Mouse (Mus musculus) ES-Bruce4 (cell line): ENCODE measurements around the gene Fam71a. TPM values are rescaled to one million over a fixed set of nuclear protein-coding genes. Genes with fewer than 3 reads are reported as not detected.
A peak's percentile ranks its signal among the peaks of the same experiment; 100 is the strongest.

Experiments used
- H3K27ac ChIP-seq: 2 replicates; pipeline ENCODE4 v1.5.1; 2012; ENCODE audit warnings: low read length, inconsistent platforms; ENCODE audit not compliant: insufficient read depth
- H3K27me3 ChIP-seq: 2 replicates; pipeline ENCODE4 v1.6.1; 2012; ENCODE audit warnings: mild to moderate bottlenecking, low read length, inconsistent platforms; ENCODE audit not compliant: control insufficient read depth, poor library complexity, insufficient read depth, severe bottlenecking
- H3K36me3 ChIP-seq: 2 replicates; pipeline ENCODE4 v1.6.1; 2012; ENCODE audit warnings: inconsistent platforms, mild to moderate bottlenecking, low read length, moderate library complexity; ENCODE audit not compliant: control insufficient read depth, poor library complexity, insufficient read depth, severe bottlenecking
- H3K4me1 ChIP-seq: one replicate; pipeline ENCODE4 v1.8.1; 2011; ENCODE audit warnings: low read length; ENCODE audit not compliant: control insufficient read depth, insufficient read depth
- H3K4me3 ChIP-seq: 2 replicates; pipeline ENCODE4 v1.5.1; 2011; ENCODE audit warnings: low read depth, mild to moderate bottlenecking, low read length
- H3K9ac ChIP-seq: 2 replicates; pipeline ENCODE4 v1.6.1; 2012; ENCODE audit warnings: low read depth, mild to moderate bottlenecking, inconsistent platforms; ENCODE audit not compliant: poor library complexity, severe bottlenecking
- H3K9me3 ChIP-seq: replicated peaks from 2 replicates; pipeline ENCODE4 v1.6.1; 2012; ENCODE audit warnings: mild to moderate bottlenecking, low read length, inconsistent platforms; ENCODE audit not compliant: control insufficient read depth, poor library complexity, insufficient read depth, severe bottlenecking
- CTCF ChIP-seq: IDR thresholded peaks from one replicate; pipeline ENCODE4 v1.8.1; 2011; ENCODE audit warnings: low read depth, low read length
- EP300 ChIP-seq: IDR thresholded peaks from 2 replicates; pipeline ENCODE4 v1.6.1; 2011; ENCODE audit warnings: low read depth, low read length; ENCODE audit not compliant: insufficient read depth
- POLR2A ChIP-seq: IDR thresholded peaks from one replicate; pipeline ENCODE4 v1.8.1; 2011; ENCODE audit warnings: low read length; ENCODE audit not compliant: insufficient read depth
- polyA plus RNA-seq: library from polyadenylated mRNA; stranded (reverse); fragments of >200 nt; gene quantifications from 2 replicates; pipeline ENCODE4 v1.2.4, GENCODE M21; 2011; ENCODE audit warnings: low read depth; ENCODE audit not compliant: missing spikeins, insufficient read depth, insufficient read length

Fam71a gene
- not detected in 2 replicates for polyA plus RNA-seq

- H3K36me3 ChIP-seq: no peaks in the 10 kb centered on the region
- no peaks in the 10 kb centered on the region for H3K9me3 ChIP-seq
- no peaks in the 10 kb centered on the region for H3K4me1 ChIP-seq
- no peak within 1 kb of the TSS for H3K27ac ChIP-seq
- H3K27me3 ChIP-seq: no peaks in the 10 kb centered on the region
- H3K4me3 ChIP-seq: no peak within 1 kb of the TSS
- TF ChIP-seq CTCF: no peak
- TF ChIP-seq POLR2A: no peak
- TF ChIP-seq EP300: no peak
- no peak within 1 kb of the TSS for H3K9ac ChIP-seq
Measured at GRCm38 (mm10) chr1:191164717-191165116, at the start of gene Fam71a. Gene Fam71a, minus strand, starts transcription at chr1:191164817.

DNA sequence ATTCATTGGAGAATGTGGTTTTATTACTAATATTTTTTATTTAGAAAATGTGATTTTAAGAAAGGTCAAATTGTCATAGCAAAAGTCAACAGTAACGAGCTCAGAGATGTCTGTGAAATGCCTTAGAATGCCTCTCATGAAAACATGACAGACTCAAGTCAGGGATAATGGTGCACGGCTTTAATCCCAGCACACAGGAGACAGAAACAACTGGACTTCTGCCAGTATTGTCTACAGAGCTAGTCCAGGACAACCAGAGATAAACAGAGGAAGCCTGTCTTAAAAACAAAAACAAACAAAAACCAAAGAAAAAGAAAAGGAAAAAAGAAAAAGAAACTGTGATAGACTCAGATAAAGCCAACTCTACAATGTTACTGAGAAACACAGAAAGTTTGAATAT, 46.5 kb upstream of the Fam71a start:
- H3K27ac ChIP-seq: no peak overlapping the region
- no peaks in the 10 kb centered on the region for H3K36me3 ChIP-seq
- no peaks in the 10 kb centered on the region for H3K9me3 ChIP-seq
- no peak overlapping the region for H3K9ac ChIP-seq
- TF ChIP-seq POLR2A: no peak
- no peak overlapping the region for H3K4me3 ChIP-seq
- no peaks in the 10 kb centered on the region for H3K4me1 ChIP-seq
- no peaks in the 10 kb centered on the region for H3K27me3 ChIP-seq

DNA sequence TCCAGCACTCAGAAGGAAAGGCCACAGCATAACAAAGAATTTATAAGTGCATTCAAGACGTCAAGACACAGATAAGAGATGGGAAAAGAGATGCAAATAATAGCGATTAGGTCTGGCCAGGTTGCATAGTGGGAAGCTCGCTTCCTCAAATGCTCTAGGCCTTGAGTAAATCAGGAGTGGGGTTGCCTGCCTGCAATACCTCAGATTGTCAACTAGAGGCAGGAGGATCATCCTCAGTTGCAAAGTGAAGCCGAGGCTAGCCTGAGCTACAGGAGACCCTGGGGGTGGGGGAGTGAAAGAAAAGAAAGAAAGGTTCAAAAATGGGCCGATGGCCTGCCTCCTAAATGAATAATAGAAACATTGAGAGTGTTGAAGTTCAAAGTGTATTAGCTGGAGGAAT, 41.2 kb upstream of the Fam71a start:
- Histone ChIP-seq H3K27me3 (no peaks in the 10 kb centered on the region), H3K27ac (no peak overlapping the region), H3K9ac (no peak overlapping the region), H3K9me3 (no peaks in the 10 kb centered on the region), H3K4me1 (no peaks in the 10 kb centered on the region), H3K4me3 (no peak overlapping the region), H3K36me3 (no peaks in the 10 kb centered on the region)
- TF ChIP-seq EP300 (no peak), CTCF (no peak), POLR2A (no peak)

DNA sequence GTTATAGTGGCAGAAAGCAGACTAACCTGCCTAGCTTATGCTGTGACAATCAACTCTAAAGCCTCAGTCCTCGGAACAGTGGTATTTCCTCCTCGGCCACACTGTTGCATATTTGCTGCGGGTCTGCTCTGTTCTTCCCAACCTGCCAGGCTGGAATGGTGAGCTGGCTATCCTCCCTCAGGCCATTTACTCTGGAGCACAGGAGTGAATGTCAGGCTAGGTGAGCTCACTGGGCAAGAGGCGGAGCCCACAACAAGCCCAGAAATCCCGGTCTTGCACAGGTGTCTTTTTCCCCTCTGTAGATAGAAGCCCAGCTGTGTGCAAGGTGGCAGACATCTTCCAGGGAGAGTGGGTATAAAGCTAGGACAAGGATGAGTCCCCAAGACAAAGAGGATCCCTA, 40.3 kb upstream of the Fam71a start:
- no peak overlapping the region for H3K27ac ChIP-seq
- H3K9ac ChIP-seq: no peak overlapping the region
- H3K4me1 ChIP-seq: no peaks in the 10 kb centered on the region
- no peak overlapping the region for H3K4me3 ChIP-seq
- TF ChIP-seq EP300 (no peak), CTCF (no peak), POLR2A (no peak)
- H3K9me3 ChIP-seq: no peaks in the 10 kb centered on the region
- no peaks in the 10 kb centered on the region for H3K27me3 ChIP-seq
- H3K36me3 ChIP-seq: no peaks in the 10 kb centered on the region

DNA sequence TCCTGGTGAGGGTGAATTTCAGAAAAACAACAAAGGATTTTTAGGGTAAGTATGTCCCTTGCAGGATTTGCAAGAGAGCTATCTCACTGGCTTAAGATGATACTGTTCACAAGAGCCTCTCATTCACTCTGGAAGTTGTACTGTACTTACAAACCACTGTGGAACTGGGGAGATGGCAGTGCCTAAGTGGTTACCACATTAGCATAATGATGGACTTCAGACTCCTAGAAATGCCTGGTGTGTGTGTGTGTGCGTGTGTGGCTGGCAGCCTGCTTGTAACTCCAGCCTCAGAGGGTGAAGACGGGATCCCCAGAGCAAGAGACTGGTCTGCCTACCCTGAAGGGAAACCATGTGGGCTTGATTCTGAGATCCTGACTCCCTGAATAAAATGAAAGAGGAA, 38.9 kb upstream of the Fam71a start:
- no peak overlapping the region for H3K9ac ChIP-seq
- no peak for TF ChIP-seq POLR2A
- no peak for TF ChIP-seq CTCF
- no peak for TF ChIP-seq EP300
- H3K4me3 ChIP-seq: no peak overlapping the region
- no peak overlapping the region for H3K27ac ChIP-seq
- no peaks in the 10 kb centered on the region for H3K4me1 ChIP-seq
- no peaks in the 10 kb centered on the region for H3K36me3 ChIP-seq
- no peaks in the 10 kb centered on the region for H3K27me3 ChIP-seq
- no peaks in the 10 kb centered on the region for H3K9me3 ChIP-seq

- no peak overlapping the region for H3K9ac ChIP-seq
- no peak overlapping the region for H3K4me3 ChIP-seq
- H3K27me3 ChIP-seq: no peaks in the 10 kb centered on the region
- H3K36me3 ChIP-seq: no peaks in the 10 kb centered on the region
- H3K27ac ChIP-seq: no peak overlapping the region
- no peaks in the 10 kb centered on the region for H3K9me3 ChIP-seq
- H3K4me1 ChIP-seq: no peaks in the 10 kb centered on the region
- TF ChIP-seq CTCF (peak; percentile 46), EP300 (no peak)
Measured at GRCm38 (mm10) chr1:191202208-191202952, 37.8 kb upstream of the Fam71a start.
